Mouse (Mus musculus) ovary, adult 10 weeks (tissue): Measurements from ENCODE around the gene Samsn1. TPM values are rescaled to one million over a fixed set of nuclear protein-coding genes. Genes with fewer than 3 reads are reported as not detected.

ENCODE experiments used
- polyA plus RNA-seq: library from polyadenylated mRNA; stranded (reverse); fragments of 350-450 nt; fragmentation: Illumina TruSeq; extraction: RNeasy Lipid Tissue Mini Kit (QIAGEN cat#74804); gene quantifications from one replicate; pipeline ENCODE4 v1.2.3, GENCODE M21; 2014

The Samsn1 gene
- polyA plus RNA-seq, result 3.8 TPM

DNA sequence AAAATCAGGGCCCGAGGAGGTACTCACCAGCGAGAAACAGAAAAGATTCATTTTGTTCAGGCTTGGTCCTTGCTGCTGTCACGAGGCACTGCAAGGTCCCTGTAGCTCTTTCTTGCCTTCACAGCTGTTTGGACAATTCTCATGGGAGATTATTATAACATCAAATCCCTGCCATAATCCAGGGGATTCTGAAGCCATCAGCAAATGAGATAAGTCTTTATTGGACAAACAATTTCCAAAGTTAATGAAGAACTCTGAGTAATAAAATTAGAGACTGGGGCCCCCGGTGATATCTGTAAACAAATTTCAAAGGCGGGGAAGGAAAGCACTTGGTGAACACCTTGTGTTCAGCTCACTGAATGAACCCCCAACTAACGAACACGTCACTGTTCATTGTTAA is at the start of gene Samsn1:
TSS of gene Samsn1 (minus strand) at position 101 of the 400 bp plus-strand sequence.

